Mouse (Mus musculus) spleen, postnatal 0 days (tissue): ENCODE results near the gene Vstm2l. TPM values are rescaled to one million over a fixed set of nuclear protein-coding genes. Genes with fewer than 3 reads are reported as not detected.

ENCODE experiments used
- polyA plus RNA-seq: library from polyadenylated mRNA; unstranded; fragments of >200 nt; fragmentation: Nextera tagmentation; extraction: Ambion mirVana; gene quantifications from 2 replicates; pipeline ENCODE4 v1.2.1, GENCODE M21; 2015

The Vstm2l gene
- polyA plus RNA-seq: not detected in 2 replicates

DNA sequence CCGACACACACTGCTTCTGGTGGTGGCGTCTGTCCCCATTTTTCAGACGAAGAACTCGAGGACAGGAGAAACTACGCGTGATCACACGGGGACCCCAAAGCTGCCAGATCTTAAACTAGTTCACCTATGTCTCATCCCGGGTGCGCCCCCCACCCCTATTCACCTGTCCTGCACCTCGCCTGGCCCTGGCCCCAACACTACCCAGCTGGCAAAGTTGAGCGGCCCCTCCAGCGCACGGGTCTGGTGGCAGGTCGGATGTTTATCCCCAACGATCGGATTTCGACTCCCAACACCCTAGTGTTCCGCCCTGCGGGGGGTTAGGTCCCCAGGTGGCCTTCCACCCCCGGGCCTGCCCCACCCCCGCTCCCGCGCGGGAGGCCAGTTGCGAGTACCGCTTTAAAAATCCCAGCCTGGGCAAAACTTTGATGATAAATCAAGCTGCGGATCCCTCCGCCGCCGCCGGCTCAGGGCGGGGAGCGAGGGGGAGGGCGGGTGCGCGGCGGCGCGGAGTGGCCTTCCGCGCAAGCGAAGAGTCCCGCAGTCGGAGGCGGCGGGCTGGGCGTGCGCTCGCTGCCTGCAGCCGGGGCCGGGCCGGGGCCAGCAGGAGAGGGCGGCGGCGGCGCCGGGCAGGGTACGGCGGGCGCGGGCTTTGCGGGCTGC is at the start of gene Vstm2l:
Vstm2l (plus strand) TSS at position 549 of the 660 bp plus-strand sequence.

Other genes starting within 250 kb of the Vstm2l start
- 24.7 and 28.2 TPM in 2 replicates for gene Ctnnbl1, start 177.3 kb upstream of the Vstm2l start, polyA plus RNA-seq
- gene Tti1, start 113.8 kb downstream of the Vstm2l start, polyA plus RNA-seq: 10.2 and 10.4 TPM in 2 replicates
- 32.7 and 37.8 TPM in 2 replicates for gene Rprd1b, start 113.8 kb downstream of the Vstm2l start, polyA plus RNA-seq
- 34.0 TPM in 2 replicates for gene Tgm2, start 231.8 kb downstream of the Vstm2l start, polyA plus RNA-seq